Mouse (Mus musculus) ES-CJ7 (cell line): ENCODE results near the gene Gja5.
"Not testable (repeated sequence)": the region's sequence is repeated elsewhere in the genome, so short reads cannot be mapped to it uniquely, and the experiment has no call there.

Experiments
- DNase-seq: peaks from one replicate; pipeline ENCODE4 v3.0.0; 2011; ENCODE audit warnings: low read depth, low spot score

Gja5 gene

GRCm38 (mm10) chr3:97035558-97035957 lies 131.1 kb downstream of the Gja5 start:
- DNase-seq: no peak

DNA sequence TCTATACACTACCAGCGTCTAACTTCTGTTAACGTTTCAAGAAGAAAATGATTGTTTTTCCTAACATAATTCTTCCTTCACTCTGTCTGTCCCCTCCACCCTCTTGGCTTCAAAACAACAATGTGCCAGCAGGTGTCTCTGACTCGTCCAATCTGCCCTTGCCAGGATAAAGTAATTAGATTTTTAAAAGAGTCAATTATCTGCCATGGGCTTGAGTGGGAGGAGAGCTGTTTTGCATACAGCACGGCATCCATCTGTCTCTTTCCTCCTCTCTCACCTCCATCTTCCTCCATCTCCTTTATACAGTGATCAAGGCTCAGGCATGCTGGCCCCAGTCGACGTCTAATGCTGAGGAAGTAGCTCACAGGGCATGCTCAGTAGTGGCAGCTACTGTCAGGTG lies 132.6 kb downstream of the Gja5 start:
- no peak for DNase-seq

- no peak for DNase-seq
Measured at GRCm38 (mm10) chr3:97039721-97040120, 135.2 kb downstream of the Gja5 start.

DNA sequence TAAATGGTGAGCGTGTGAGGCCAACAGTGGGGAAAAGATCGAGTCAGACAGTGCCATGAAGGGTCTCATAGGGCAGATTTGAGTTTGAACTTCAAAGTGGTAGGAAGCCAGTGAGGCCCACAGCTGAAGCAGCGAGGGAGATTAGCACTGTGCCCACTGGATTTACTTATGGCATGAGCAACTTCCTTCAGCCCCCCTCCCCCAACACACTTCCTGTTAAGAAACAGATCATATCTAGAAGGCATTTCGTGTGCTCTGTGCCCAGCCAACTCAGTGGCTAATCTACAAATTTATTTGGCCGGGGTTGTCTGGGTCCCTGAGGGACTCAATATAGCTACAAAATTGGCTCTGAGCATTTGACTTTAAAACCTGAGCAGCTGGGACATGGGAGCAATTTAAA lies 139.7 kb downstream of the Gja5 start:
- no peak for DNase-seq

GRCm38 (mm10) chr3:97047757-97048156 lies 143.3 kb downstream of the Gja5 start:
- DNase-seq: no peak

DNA sequence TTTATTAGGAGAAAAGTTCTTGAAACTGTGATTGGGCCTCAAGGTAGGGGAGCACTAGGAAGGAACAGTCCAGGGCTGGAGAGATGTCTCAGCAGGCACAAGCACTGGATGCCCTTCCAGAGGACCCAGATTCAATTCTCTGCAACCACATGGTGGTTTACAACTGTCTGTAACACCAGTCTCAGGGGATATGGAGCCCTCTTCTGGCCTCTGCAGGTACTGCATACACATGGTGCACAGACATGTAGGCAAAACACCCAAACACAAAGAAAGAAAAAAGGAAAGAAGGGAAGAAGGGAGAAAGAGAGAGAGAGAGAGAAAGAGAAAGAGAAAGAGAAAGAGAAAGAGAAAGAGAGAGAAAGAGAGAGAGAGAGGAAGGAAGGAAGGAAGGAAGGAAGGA lies 143.9 kb downstream of the Gja5 start:
- peak; percentile 67 for DNase-seq

DNA sequence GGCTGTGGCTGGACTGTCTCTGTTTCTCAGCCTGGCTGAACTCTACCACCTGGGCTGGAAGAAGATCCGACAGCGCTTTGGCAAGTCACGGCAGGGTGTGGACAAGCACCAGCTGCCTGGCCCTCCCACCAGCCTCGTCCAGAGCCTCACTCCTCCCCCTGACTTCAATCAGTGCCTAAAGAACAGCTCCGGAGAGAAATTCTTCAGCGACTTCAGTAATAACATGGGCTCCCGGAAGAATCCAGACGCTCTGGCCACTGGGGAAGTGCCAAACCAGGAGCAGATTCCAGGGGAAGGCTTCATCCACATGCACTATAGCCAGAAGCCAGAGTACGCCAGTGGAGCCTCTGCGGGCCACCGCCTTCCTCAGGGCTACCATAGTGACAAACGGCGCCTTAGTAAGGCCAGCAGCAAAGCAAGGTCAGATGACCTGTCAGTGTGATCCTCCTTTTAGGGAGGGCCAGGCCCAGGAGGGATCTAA lies 146.8 kb downstream of the Gja5 start:
- DNase-seq: no peak

DNA sequence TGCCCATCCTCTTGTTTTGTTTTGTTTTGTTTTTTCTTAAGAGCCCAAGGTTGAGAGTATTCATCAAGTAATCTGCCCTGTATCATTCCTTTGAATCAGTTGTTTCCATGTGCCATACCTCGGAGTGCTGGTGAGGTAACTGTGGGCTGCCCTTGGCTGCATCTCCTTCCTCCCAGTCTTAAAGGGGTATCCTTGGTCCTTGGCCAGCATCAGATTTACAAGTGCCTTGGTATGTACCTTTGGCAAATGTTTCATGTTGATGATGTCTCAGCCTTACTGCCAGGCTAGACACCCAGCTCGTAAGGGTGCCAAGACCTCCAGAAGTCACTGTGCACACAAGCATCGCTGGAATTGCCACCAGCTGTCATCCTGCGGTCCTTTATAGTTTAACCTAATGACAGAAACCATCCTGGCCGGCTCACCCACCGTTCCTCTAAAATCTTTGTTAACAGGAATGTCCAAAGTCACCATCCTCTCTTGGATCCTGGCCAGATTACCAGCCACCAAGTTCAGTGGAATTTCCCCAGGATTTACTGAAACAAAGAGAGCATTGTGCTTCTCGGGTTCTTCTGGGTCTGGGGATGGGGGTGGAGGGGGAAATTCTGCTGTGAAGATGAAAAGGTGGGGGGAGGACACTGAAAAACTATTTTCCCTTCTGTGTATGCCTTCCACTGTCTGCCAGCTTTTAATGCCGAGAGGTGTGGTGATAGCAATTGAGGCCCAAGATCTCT lies 147.7 kb downstream of the Gja5 start:
- DNase-seq: no peak

DNA sequence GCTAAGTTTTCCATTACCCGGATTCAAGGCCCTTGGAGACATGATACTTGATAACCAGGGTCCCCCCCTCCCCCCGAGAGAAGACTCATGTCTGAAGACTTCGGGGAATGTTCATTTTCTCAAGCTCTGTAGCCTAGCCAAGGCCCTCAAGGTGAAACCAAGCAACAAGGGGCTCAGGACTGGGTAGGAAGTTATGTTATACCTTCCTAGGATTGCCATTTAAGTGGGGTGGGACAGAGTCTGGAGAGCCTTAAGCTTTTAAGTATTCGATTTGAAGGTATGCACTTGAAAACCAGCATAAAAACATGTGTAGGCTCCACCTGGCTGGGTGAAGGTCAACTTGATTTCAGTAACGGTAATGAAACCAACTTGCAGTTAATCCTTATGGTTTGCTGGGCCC lies 154.2 kb downstream of the Gja5 start:
- DNase-seq: no peak

- no peak for DNase-seq
Measured at GRCm38 (mm10) chr3:97060119-97060518, 155.6 kb downstream of the Gja5 start.

- DNase-seq: no peak
Measured at GRCm38 (mm10) chr3:97062814-97063213, 158.3 kb downstream of the Gja5 start.

DNA sequence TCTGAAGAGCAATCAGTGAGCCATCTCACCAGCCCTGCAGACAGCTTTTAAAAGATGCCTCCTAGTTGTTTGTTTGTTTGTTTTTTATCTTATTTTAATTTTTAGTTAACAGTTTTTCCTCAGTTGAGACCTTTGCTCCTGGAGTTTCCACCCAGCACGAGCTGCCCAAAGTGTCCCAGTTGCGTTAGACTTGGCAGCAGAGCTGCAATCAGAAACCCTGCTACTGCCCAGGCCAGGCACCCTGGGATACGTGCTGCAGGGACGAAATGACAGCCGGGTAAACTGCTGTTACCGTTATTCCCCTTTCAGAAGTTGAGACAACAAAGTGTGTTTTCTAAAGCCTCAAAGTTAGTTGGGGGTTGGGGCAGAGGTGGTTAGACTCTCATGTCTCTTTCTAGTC lies 159.6 kb downstream of the Gja5 start:
- DNase-seq: no peak

GRCm38 (mm10) chr3:97069589-97069988 lies 165.1 kb downstream of the Gja5 start:
- not testable (repeated sequence) for DNase-seq

DNA sequence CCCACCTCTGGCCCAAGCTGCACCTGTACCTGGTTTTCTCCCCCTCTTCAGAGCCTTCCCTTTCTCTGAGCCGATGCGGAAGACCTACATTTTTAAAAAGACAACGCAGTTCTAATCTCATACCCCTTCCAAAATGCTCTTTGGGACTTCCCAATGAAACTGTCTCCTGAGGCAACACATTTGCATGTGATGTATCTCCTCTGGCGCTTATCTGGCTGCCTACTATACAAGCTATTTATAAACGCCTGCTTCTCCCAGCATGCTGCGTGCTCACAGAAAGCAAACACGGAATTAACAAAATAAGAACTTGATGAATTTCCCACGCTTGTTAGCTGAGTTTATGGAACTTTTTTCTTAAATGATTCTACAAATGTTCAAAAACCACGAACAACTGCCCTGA lies 167.4 kb downstream of the Gja5 start:
- not testable (repeated sequence) for DNase-seq

- not testable (repeated sequence) for DNase-seq
Measured at GRCm38 (mm10) chr3:97072361-97072760, 167.9 kb downstream of the Gja5 start.

DNA sequence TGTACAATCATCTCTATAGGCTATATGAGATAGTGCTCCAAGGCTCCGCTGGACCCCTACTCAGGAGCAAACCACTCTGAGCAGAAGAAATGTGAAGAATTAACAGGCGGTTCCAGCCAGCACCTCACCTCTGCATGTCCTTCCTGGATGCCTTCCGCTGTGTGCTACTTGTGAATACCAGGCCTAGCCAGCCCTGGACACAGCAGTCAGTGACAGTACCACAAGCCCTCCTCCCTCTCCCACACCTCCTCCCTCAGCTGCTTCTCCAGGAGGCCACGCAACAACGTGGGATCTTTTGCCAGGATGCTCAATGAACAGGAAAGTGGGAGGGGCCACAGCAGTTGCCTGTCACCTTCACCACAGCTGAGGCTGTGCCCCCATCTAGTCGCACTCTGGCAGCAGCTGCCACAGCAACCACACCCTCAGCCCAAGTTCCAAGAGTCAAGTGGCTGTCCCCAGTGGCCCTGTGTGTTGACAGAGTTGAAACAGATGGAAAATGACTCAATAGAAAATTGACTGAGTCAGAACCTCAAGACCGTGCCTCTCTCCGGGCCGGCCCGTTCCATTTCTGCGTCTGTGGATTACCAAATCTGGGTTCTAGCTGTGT lies 171.4 kb downstream of the Gja5 start:
- DNase-seq: not testable (repeated sequence)

DNA sequence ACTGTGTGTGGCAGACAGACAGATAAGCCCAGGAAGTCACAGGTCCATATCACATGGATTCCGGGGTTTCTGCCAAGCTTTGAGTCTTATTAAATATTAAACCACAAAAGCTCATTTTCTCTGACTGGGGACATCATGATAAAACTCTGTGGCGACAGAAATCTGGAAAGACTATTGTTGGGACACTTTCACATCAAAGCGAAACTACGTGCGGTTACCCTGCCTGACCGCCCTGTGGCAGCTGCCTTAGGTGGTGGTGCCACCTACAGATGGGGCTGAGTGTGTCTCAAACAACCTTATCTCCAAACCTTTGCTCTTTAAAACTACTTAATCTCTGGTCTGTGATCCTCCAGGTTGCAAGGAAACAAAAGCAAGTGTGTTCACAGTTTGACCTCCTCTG lies 171.9 kb downstream of the Gja5 start:
- DNase-seq: no peak

DNA sequence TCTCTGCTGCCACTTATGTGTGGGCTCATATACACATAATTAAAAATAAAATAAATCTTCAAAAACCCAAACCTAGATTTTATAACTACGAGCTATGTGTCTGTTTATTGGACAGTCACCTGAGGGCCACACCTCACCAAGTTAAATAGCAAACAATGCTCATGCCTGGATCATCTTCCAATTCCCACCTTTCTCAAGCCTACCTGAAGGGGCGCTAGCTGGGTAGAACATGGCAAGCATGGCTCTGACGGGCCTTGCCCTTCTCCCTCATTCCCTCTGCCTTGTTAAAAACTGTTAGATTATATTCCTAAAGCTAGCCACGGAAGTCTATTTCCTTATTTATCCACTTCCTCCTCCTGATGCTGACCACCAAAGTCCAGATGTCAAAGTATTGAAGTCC lies 173.9 kb downstream of the Gja5 start:
- DNase-seq: peak; percentile 47

DNA sequence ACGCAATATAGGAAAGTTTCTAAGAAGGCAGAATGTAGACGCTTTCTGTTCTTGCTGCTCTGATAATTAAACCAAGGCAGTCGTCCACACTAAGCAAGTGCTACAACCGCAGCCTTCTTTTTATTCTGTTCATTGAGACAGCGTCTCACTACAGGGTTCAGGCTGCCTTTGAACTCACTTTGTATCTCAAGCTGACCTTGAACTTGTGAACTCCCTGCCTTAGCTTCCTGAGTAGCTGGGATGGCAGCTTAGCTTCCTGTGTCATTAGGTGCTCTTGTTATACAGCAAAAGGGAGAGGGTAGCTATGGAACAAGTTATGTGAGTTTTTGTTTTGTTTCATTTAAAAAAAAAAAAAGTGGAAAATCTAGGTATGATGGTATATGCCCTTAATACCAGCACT lies 177.7 kb downstream of the Gja5 start:
- peak; percentile 51 for DNase-seq

- DNase-seq: peak; percentile 25
Measured at GRCm38 (mm10) chr3:97087326-97087725, 182.8 kb downstream of the Gja5 start.

DNA sequence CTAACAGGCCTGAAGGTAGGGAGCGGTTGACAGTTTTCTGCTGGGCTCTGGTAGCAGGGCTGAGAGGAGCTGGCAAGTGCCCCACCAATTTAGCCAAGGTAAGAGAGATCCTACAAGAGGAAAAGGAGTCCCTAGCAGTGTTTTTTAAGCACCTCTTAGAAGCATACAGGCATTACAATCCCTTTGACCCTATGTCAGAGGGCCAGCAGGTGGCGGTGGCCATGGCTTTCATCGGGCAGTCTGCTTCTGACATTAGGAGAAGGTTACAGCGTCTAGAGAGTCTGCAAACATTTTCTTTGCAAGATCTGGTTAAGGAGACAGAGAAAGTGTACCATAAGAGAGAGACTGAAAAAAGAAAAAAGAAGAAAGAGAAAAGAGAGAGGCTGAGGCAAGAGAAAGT lies 183.8 kb downstream of the Gja5 start:
- not testable (repeated sequence) for DNase-seq

DNA sequence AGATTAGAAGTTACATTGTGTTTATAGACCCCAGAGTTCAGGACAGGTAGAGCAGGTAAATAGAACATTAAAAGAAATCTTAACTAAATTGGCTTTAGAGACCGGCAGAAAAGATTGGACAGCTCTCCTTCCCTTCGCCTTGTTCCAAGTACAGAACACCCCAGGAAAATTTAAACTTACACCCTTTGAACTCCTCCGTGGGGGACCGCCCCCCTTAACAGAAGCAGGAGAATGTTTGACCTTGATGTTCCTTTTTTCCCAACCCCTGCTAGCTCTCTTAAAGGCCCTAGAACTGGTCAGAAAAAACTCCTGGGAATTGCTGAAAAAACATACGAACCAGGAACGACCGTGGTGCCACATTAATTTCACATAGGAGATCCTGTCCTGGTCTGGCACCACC lies 187.5 kb downstream of the Gja5 start:
- DNase-seq: not testable (repeated sequence)

GRCm38 (mm10) chr3:97096664-97097063 lies 192.2 kb downstream of the Gja5 start:
- DNase-seq: not testable (repeated sequence)
